Mouse (Mus musculus): ENCODE results near the gene Gimap5. TPM values are rescaled to one million over a fixed set of nuclear protein-coding genes. Genes with fewer than 3 reads are reported as not detected.

Gimap5 gene
- polyA plus RNA-seq, 1 experiment from 2014 or later = 5.9 TPM

DNA sequence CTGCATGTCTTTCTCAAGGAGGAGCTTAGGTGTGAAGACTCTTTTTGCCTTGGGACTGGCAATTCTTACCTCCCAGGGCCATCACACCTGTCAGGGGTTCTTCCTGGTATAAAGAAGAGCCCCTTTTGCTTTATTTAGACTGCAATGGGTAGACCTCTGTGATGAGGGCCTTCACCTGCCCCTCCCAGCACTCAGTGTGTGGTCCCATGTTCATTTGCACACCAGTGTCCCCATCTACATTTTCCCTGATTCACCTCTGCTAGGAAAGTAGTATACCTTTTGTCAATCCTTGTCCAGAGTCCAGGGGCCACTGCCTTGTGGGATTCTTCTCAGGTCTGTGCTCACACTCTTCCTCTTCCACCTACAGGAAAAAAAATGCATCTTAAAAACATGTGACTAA lies 41.9 kb upstream of the Gimap5 start:
- Histone ChIP-seq H3K36me3 (ENCODE audit: control insufficient read depth, insufficient read depth, low read length) (no peaks in the 10 kb centered on the region), H3K4me2 (no peak overlapping the region), H3K9me3 (replicated peaks; ENCODE audit: control insufficient read depth, low read length) (no peaks in the 10 kb centered on the region), H3K27ac (ENCODE audit: low read depth, low read length) (no peak overlapping the region), H3K9ac (ENCODE audit: low read depth, low read length) (no peak overlapping the region), H3K4me1 (ENCODE audit: control insufficient read depth, insufficient read depth, low read length) (no peaks in the 10 kb centered on the region), H3K4me3 (ENCODE audit: low read depth, low read length) (no peak overlapping the region), H3K27me3 (ENCODE audit: control insufficient read depth, insufficient read depth, low read length) (no peaks in the 10 kb centered on the region)
- ATAC-seq (replicated peaks; ENCODE audit: insufficient number of reproducible peaks, low FRiP score, low TSS enrichment) = no peak

DNA sequence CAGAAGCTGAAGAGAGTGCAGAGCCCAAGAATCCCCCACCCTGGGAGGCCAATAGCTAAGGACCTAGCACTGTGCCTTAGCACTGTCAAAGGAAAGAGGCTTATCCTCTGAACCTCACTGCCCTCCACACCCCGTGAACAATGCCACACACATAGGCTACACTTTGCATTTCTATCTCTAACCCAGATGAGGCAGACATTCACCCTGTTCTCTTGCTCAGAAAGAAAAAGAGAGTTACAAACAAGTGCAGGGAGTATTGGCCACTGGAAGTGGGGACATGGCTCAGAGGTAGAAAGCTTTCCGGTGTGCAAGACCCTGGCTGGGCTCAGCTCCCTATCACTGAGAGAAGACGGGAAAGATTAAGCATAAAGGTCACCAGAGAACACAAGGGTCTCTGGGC lies 39.9 kb upstream of the Gimap5 start:
- Histone ChIP-seq H3K4me1 (ENCODE audit: control insufficient read depth, insufficient read depth, low read length) (no peaks in the 10 kb centered on the region), H3K36me3 (ENCODE audit: control insufficient read depth, insufficient read depth, low read length) (no peaks in the 10 kb centered on the region), H3K27me3 (ENCODE audit: control insufficient read depth, insufficient read depth, low read length) (no peaks in the 10 kb centered on the region), H3K9me3 (replicated peaks; ENCODE audit: control insufficient read depth, low read length) (no peaks in the 10 kb centered on the region), H3K4me2 (peak overlapping the region; percentile 46), H3K9ac (ENCODE audit: low read depth, low read length) (peak overlapping the region; percentile 36; the same call in 1 of the 2 replicates), H3K27ac (ENCODE audit: low read depth, low read length) (peak overlapping the region; percentile 31), H3K4me3 (ENCODE audit: low read depth, low read length) (peak overlapping the region; percentile 6; the same call in 1 of the 2 replicates)
- 44% methylated on average over 3 of the region's 3 CpGs for WGBS (ENCODE audit: insufficient replicate concordance)
- no peak for ATAC-seq (replicated peaks; ENCODE audit: insufficient number of reproducible peaks, low FRiP score, low TSS enrichment)

DNA sequence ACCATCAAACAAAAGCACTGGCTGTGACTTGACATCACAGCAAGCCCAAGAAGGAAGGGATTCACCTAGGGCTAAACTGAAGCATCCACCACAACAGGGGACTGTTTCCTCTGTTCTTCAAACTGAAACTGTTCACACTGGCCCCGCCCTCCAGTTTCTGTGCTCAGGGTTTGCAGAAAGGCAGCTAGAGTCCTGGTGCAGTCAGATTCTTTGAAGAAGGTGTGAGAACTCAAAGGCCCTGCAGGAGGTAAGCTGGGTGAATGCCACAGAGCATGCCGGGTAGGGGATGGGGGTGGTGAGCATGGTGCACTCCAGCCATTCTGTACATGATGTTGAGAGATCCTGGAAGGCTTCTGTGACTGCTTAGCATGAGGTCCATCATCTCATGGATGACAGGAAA lies 27.5 kb upstream of the Gimap5 start, which contains the start of the genes Gm28053 and Gimap7:
Gm28053 (plus strand) TSS at position 153 of the 400 bp plus-strand sequence.
Gimap7 (plus strand) TSS at position 167 of the 400 bp plus-strand sequence.
- Histone ChIP-seq H3K27ac (ENCODE audit: low read depth, low read length) (no peak within 1 kb of the TSS), H3K36me3 (ENCODE audit: control insufficient read depth, insufficient read depth, low read length) (no peaks in the 10 kb centered on the region), H3K27me3 (ENCODE audit: control insufficient read depth, insufficient read depth, low read length) (no peaks in the 10 kb centered on the region), H3K4me3 (ENCODE audit: low read depth, low read length) (no peak within 1 kb of the TSS), H3K9ac (ENCODE audit: low read depth, low read length) (no peak within 1 kb of the TSS), H3K4me1 (ENCODE audit: control insufficient read depth, insufficient read depth, low read length) (no peaks in the 10 kb centered on the region), H3K9me3 (replicated peaks; ENCODE audit: control insufficient read depth, low read length) (no peaks in the 10 kb centered on the region), H3K4me2 (no peak within 1 kb of the TSS)
- ATAC-seq (replicated peaks; ENCODE audit: insufficient number of reproducible peaks, low FRiP score, low TSS enrichment) = no peak
- 47% methylated on average over 2 of the region's 2 CpGs for WGBS (ENCODE audit: insufficient replicate concordance)

DNA sequence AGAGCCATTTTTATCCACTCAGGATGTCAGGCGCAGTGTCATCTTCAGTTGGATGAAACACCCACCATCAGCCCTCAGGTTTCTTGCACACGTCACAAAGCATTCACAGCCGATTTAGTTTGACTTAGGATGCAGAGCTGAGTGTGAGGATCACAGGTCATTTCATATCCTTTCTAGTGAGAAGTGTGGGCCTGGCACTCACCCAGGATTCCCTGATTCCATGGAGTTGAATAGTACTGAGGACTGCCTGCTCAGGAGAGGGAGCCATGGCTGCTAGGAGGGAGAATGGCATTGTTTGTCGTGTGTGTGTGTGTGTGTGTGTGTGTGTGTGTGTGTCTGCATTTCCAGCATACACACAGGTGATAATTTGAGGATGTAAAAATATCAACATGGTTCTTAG lies 25.7 kb upstream of the Gimap5 start:
- Histone ChIP-seq H3K27me3 (ENCODE audit: control insufficient read depth, insufficient read depth, low read length) (no peaks in the 10 kb centered on the region), H3K4me1 (ENCODE audit: control insufficient read depth, insufficient read depth, low read length) (0 out of 2 replicates have a peak, but pooled peaks cover 2% of the 10 kb centered on the region), H3K4me2 (no peak overlapping the region), H3K4me3 (ENCODE audit: low read depth, low read length) (no peak overlapping the region), H3K9me3 (replicated peaks; ENCODE audit: control insufficient read depth, low read length) (no peaks in the 10 kb centered on the region), H3K27ac (ENCODE audit: low read depth, low read length) (no peak overlapping the region), H3K36me3 (ENCODE audit: control insufficient read depth, insufficient read depth, low read length) (no peaks in the 10 kb centered on the region), H3K9ac (ENCODE audit: low read depth, low read length) (no peak overlapping the region)
- ATAC-seq (replicated peaks; ENCODE audit: insufficient number of reproducible peaks, low FRiP score, low TSS enrichment) = no peak
- WGBS (ENCODE audit: insufficient replicate concordance) = 80% methylated on average over 4 of the region's 4 CpGs

DNA sequence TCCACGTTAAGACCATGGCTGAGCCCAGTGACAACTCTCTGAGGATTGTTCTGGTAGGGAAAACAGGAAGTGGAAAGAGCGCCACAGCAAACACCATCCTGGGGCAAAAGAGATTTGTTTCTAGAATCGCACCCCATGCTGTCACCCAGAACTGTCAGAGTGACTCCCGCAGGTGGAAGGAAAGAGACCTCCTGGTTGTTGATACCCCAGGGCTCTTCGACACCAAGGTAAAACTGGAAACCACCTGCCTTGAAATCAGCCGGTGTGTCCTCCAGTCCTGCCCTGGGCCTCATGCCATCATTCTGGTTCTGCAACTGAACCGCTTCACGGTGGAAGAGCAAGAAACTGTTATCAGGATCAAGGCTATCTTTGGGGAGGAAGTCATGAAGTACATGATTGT lies 22.5 kb upstream of the Gimap5 start:
- WGBS (ENCODE audit: insufficient replicate concordance) = 75% methylated on average over 8 of the region's 8 CpGs
- Histone ChIP-seq H3K4me2 (no peak overlapping the region), H3K27me3 (ENCODE audit: control insufficient read depth, insufficient read depth, low read length) (no peaks in the 10 kb centered on the region), H3K4me1 (ENCODE audit: control insufficient read depth, insufficient read depth, low read length) (0 out of 2 replicates have a peak, but pooled peaks cover 6% of the 10 kb centered on the region), H3K27ac (ENCODE audit: low read depth, low read length) (no peak overlapping the region), H3K36me3 (ENCODE audit: control insufficient read depth, insufficient read depth, low read length) (no peaks in the 10 kb centered on the region), H3K9ac (ENCODE audit: low read depth, low read length) (no peak overlapping the region), H3K4me3 (ENCODE audit: low read depth, low read length) (no peak overlapping the region), H3K9me3 (replicated peaks; ENCODE audit: control insufficient read depth, low read length) (no peaks in the 10 kb centered on the region)
- ATAC-seq (replicated peaks; ENCODE audit: insufficient number of reproducible peaks, low FRiP score, low TSS enrichment) = no peak

DNA sequence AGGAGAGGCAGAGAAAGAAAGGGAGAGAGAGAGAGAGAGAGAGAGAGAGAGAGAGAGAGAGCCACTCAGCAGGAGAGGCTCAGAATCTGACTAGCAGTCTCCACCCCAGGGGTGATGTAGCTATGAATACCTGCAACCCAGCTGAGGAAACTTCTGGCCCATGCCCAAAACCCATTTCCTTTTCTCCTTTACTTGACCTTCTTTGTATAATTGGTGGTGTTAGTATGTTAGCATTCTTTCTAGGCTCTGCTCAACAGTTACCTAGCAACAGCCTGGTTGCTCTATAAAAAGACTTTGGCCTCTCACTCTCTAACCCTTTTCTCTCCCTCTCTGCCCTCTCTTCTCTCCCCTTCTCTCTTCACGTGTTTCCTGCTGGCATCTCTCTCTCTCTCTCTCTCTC lies 20.5 kb upstream of the Gimap5 start:
- Histone ChIP-seq H3K9ac (ENCODE audit: low read depth, low read length) (no peak overlapping the region), H3K4me3 (ENCODE audit: low read depth, low read length) (no peak overlapping the region), H3K4me2 (no peak overlapping the region), H3K27me3 (ENCODE audit: control insufficient read depth, insufficient read depth, low read length) (no peaks in the 10 kb centered on the region), H3K9me3 (replicated peaks; ENCODE audit: control insufficient read depth, low read length) (no peaks in the 10 kb centered on the region), H3K36me3 (ENCODE audit: control insufficient read depth, insufficient read depth, low read length) (no peaks in the 10 kb centered on the region), H3K4me1 (ENCODE audit: control insufficient read depth, insufficient read depth, low read length) (0 out of 2 replicates have a peak, but pooled peaks cover 6% of the 10 kb centered on the region), H3K27ac (ENCODE audit: low read depth, low read length) (no peak overlapping the region)
- no peak for ATAC-seq (replicated peaks; ENCODE audit: insufficient number of reproducible peaks, low FRiP score, low TSS enrichment)
- WGBS (ENCODE audit: insufficient replicate concordance) = 0% methylated on average over 1 of the region's 1 CpGs

DNA sequence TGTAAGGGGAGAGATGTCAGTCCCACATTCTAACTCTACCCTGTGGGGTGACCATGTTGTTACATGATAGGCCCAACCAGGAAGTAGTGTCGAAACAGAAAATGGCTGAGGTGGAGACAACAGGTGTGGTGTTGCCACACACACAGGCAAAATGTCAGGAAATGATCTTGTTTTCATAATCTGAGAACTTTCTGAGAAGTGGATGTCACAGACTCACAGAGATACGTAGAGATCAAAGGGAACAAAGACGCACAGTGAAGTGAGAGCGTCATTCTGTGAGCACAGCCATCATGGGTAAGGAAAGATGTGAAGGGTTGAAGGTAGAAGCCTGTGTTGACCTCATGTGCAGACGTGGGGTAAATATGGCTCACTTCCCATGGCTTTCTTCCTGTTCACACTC lies 18.2 kb upstream of the Gimap5 start:
- Histone ChIP-seq H3K27me3 (ENCODE audit: control insufficient read depth, insufficient read depth, low read length) (no peaks in the 10 kb centered on the region), H3K4me1 (ENCODE audit: control insufficient read depth, insufficient read depth, low read length) (0 out of 2 replicates have a peak, but pooled peaks cover 6% of the 10 kb centered on the region)

DNA sequence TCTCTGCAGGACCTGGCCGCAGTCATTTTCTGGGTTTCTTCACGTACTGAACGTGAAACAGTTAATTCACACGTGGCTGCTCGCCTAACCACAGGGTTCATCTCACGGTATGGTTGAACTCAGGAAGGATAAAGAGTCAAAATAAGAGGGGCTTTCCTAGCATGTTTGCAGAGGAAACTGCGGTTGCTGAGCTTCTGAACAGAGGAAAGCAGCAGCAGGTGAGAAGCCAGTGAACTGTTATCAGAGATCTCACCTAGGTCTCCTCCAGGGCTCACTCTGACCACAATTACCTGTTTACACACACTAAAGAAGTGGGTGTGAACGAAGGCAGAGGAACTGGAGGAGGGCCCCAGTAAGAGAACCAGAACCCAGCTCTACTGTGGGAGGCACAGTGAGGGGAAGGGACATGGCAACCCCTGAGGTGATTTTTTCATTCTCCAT lies 13.1 kb upstream of the Gimap5 start:
- Histone ChIP-seq H3K9me3 (replicated peaks; ENCODE audit: control insufficient read depth, low read length) (no peaks in the 10 kb centered on the region), H3K36me3 (ENCODE audit: control insufficient read depth, insufficient read depth, low read length) (no peaks in the 10 kb centered on the region), H3K27ac (ENCODE audit: low read depth, low read length) (no peak overlapping the region), H3K4me1 (ENCODE audit: control insufficient read depth, insufficient read depth, low read length) (no peaks in the 10 kb centered on the region), H3K9ac (ENCODE audit: low read depth, low read length) (no peak overlapping the region), H3K4me3 (ENCODE audit: low read depth, low read length) (no peak overlapping the region), H3K4me2 (no peak overlapping the region), H3K27me3 (ENCODE audit: control insufficient read depth, insufficient read depth, low read length) (no peaks in the 10 kb centered on the region)
- ATAC-seq (replicated peaks; ENCODE audit: insufficient number of reproducible peaks, low FRiP score, low TSS enrichment) = no peak
- WGBS (ENCODE audit: insufficient replicate concordance) = 45% methylated on average over 8 of the region's 8 CpGs

More for the DNA sequence above, 18.2 kb upstream of the Gimap5 start:
- Histone ChIP-seq H3K9me3 (replicated peaks; ENCODE audit: control insufficient read depth, low read length) (no peaks in the 10 kb centered on the region), H3K4me2 (no peak overlapping the region), H3K36me3 (ENCODE audit: control insufficient read depth, insufficient read depth, low read length) (no peaks in the 10 kb centered on the region), H3K27ac (ENCODE audit: low read depth, low read length) (no peak overlapping the region), H3K9ac (ENCODE audit: low read depth, low read length) (no peak overlapping the region), H3K4me3 (ENCODE audit: low read depth, low read length) (no peak overlapping the region)
- WGBS (ENCODE audit: insufficient replicate concordance) = 75% methylated on average over 5 of the region's 5 CpGs
- ATAC-seq (replicated peaks; ENCODE audit: insufficient number of reproducible peaks, low FRiP score, low TSS enrichment) = no peak

DNA sequence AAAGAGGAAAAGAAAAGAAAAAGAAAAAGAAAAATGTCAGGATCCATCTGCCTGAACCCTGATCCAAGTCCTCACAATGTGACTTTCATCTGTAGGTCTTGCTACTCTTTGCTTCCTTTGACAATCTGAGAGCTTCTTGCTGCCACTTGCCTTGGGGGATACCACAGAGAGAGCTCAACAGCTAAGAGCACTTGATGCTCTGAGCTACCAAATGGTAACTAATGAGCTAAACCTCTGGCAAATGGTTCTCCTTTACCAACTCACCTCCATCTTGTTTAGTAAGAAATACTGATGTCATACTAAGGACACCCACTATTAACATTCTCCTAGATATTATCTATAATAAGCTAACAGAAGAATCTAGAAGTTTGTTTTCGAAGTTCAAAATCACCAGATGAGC lies 12.3 kb upstream of the Gimap5 start:
- H3K9ac ChIP-seq (ENCODE audit: low read depth, low read length) = no peak overlapping the region
- ATAC-seq (replicated peaks; ENCODE audit: insufficient number of reproducible peaks, low FRiP score, low TSS enrichment) = no peak
- no peaks in the 10 kb centered on the region for H3K27me3 ChIP-seq (ENCODE audit: control insufficient read depth, insufficient read depth, low read length)
- 86% methylated on average over 1 of the region's 1 CpGs for WGBS (ENCODE audit: insufficient replicate concordance)
- H3K36me3 ChIP-seq (ENCODE audit: control insufficient read depth, insufficient read depth, low read length) = no peaks in the 10 kb centered on the region
- no peaks in the 10 kb centered on the region for H3K9me3 ChIP-seq (replicated peaks; ENCODE audit: control insufficient read depth, low read length)
- H3K27ac ChIP-seq (ENCODE audit: low read depth, low read length) = no peak overlapping the region
- H3K4me1 ChIP-seq (ENCODE audit: control insufficient read depth, insufficient read depth, low read length) = no peaks in the 10 kb centered on the region
- no peak overlapping the region for H3K4me2 ChIP-seq
- H3K4me3 ChIP-seq (ENCODE audit: low read depth, low read length) = no peak overlapping the region
